In genomic region chr3:116006978-116007940, GRCm38 (mm10) we compare ENCODE assay signal across 8 mouse cellular contexts. TPM values are rescaled to one million over a fixed set of nuclear protein-coding genes. Genes with fewer than 3 reads are reported as not detected.
DNase-seq lines count a peak whose midpoint lies in the region; ATAC-seq and TF ChIP-seq lines count a peak whose summit lies in the region.

Slc30a7 (minus strand) TSS chr3:116007406.
Extl2 (plus strand) TSS chr3:116007462.

- peak within 1 kb of the TSS; percentile 63 for H3K9ac ChIP-seq in limb, embryonic 11.5 days (ENCODE audit: low read length)
- peak within 1 kb of the TSS; percentile 88 for H3K9ac ChIP-seq in midbrain, embryonic 13.5 days (replicated peaks)

- H3K27me3 ChIP-seq in embryonic facial prominence, embryonic 10.5 days (replicated peaks; ENCODE audit: low read depth, poor library complexity, severe bottlenecking): no peaks in the 10 kb centered on the region
- no peaks in the 10 kb centered on the region for H3K27me3 ChIP-seq in limb, embryonic 11.5 days (ENCODE audit: control insufficient read depth, insufficient read depth, low read length)
- no peaks in the 10 kb centered on the region for H3K27me3 ChIP-seq in midbrain, embryonic 13.5 days
- no peaks in the 10 kb centered on the region for H3K27me3 ChIP-seq in small intestine, adult 2 months (ENCODE audit: control insufficient read depth, insufficient read depth, low read length)

- H3K4me2 ChIP-seq in limb, embryonic 11.5 days (ENCODE audit: low read depth, severe bottlenecking): peak within 1 kb of the TSS; percentile 96
- H3K4me2 ChIP-seq in midbrain, embryonic 13.5 days (replicated peaks): peak within 1 kb of the TSS; percentile 80

- H3K27ac ChIP-seq in embryonic facial prominence, embryonic 10.5 days (replicated peaks): peak within 1 kb of the TSS; percentile 89
- peak within 1 kb of the TSS; percentile 61 for H3K27ac ChIP-seq in limb, embryonic 11.5 days (replicated peaks; ENCODE audit: low read depth, low read length)
- H3K27ac ChIP-seq in midbrain, embryonic 13.5 days: peak within 1 kb of the TSS; percentile 88
- H3K27ac ChIP-seq in small intestine, adult 2 months (ENCODE audit: insufficient read depth, low read depth, low read length): peak within 1 kb of the TSS; percentile 75

- peak; percentile 66 for ATAC-seq in granulocyte monocyte progenitor cell, adult 5-6 weeks (replicated peaks; ENCODE audit: poor library complexity, severe bottlenecking)
- peak; percentile 90 for ATAC-seq in limb, embryonic 11.5 days (ENCODE audit: insufficient number of reproducible peaks, low FRiP score, low TSS enrichment, low read depth)
- peak; percentile 94 for ATAC-seq in midbrain, embryonic 13.5 days

- under 1% methylated on average over 67 of the region's 67 CpGs for WGBS in embryonic facial prominence, embryonic 10.5 days
- WGBS in limb, embryonic 11.5 days: under 1% methylated on average over 67 of the region's 67 CpGs
- under 1% methylated on average over 67 of the region's 67 CpGs for WGBS in midbrain, embryonic 13.5 days
- under 1% methylated on average over 67 of the region's 67 CpGs for WGBS in small intestine, adult 2 months

- H3K36me3 ChIP-seq in embryonic facial prominence, embryonic 10.5 days (replicated peaks): peaks cover 29% of the 10 kb centered on the region
- peaks cover 3% of the 10 kb centered on the region; the same call in 1 of the 2 replicates for H3K36me3 ChIP-seq in limb, embryonic 11.5 days (ENCODE audit: control insufficient read depth, insufficient read depth, low read length)
- H3K36me3 ChIP-seq in midbrain, embryonic 13.5 days: peaks cover 15% of the 10 kb centered on the region; the same call in 1 of the 2 replicates
- peaks cover 6% of the 10 kb centered on the region; the same call in 1 of the 2 replicates for H3K36me3 ChIP-seq in small intestine, adult 2 months (ENCODE audit: control insufficient read depth, insufficient read depth, low read length)

- H3K9me3 ChIP-seq in embryonic facial prominence, embryonic 10.5 days: no peaks in the 10 kb centered on the region
- H3K9me3 ChIP-seq in limb, embryonic 11.5 days (ENCODE audit: control insufficient read depth, low read length): no peaks in the 10 kb centered on the region
- no peaks in the 10 kb centered on the region for H3K9me3 ChIP-seq in midbrain, embryonic 13.5 days

- peak within 1 kb of the TSS; percentile 91 for H3K4me3 ChIP-seq in embryonic facial prominence, embryonic 10.5 days
- peak within 1 kb of the TSS; percentile 67 for H3K4me3 ChIP-seq in limb, embryonic 11.5 days (ENCODE audit: low read depth, low read length)
- peak within 1 kb of the TSS; percentile 80 for H3K4me3 ChIP-seq in midbrain, embryonic 13.5 days (replicated peaks)
- H3K4me3 ChIP-seq in small intestine, adult 2 months (ENCODE audit: low read depth, low read length): peak within 1 kb of the TSS; percentile 72

- peak; percentile 68 for TF ChIP-seq POLR2A in small intestine, adult 2 months (IDR thresholded peaks at IDR 0.05; ENCODE audit: low read depth, low read length)

- peak; percentile 92 for DNase-seq in 3134 (ENCODE audit: extremely low read depth, insufficient read length, low spot score)
- DNase-seq in adrenal gland, postnatal 14 days: peak; percentile 94
- peak; percentile 95 for DNase-seq in embryonic facial prominence, embryonic 10.5 days (ENCODE audit: low spot score)
- DNase-seq in kidney, adult 11 months: peak; percentile 76
- peak; percentile 85 for DNase-seq in limb, embryonic 11.5 days (ENCODE audit: low spot score)

- no peak for TF ChIP-seq CTCF in small intestine, adult 2 months (IDR thresholded peaks at IDR 0.05; ENCODE audit: extremely low read depth, insufficient read length, insufficient replicate concordance, low read depth, low read length)

- peaks cover 29% of the 10 kb centered on the region for H3K4me1 ChIP-seq in embryonic facial prominence, embryonic 10.5 days
- no peaks in the 10 kb centered on the region; the same call in 1 of the 2 replicates for H3K4me1 ChIP-seq in limb, embryonic 11.5 days (ENCODE audit: control insufficient read depth, insufficient read depth, low read length)
- H3K4me1 ChIP-seq in midbrain, embryonic 13.5 days (replicated peaks): peaks cover 40% of the 10 kb centered on the region
- peaks cover 2% of the 10 kb centered on the region; the same call in 1 of the 2 replicates for H3K4me1 ChIP-seq in small intestine, adult 2 months (ENCODE audit: control insufficient read depth, insufficient read depth, insufficient read length, low read length)

RNA-seq across cellular contexts. Expression of gene Slc30a7, which starts in this region (rescaled TPM):
- total RNA-seq in adrenal gland, postnatal 14 days (2021): 30.7 and 41.3 TPM in 2 replicates
- 24.6 and 28.8 TPM in 2 replicates for polyA plus RNA-seq in embryonic facial prominence, embryonic 10.5 days (2016; fragmentation: Nextera tagmentation; extraction: Ambion mirVana)
- total RNA-seq in granulocyte monocyte progenitor cell, adult 5-6 weeks (2014; fragmentation: Nextera tagmentation): 28.4 and 29.7 TPM in 2 replicates
- 15.9 and 77.0 TPM in 2 replicates for total RNA-seq in granulocyte monocyte progenitor cell, adult 5-6 weeks (2017)
- 31.6 and 35.5 TPM in 2 replicates for polyA plus RNA-seq in limb, embryonic 11.5 days (2014; fragmentation: Nextera tagmentation; extraction: Ambion mirVana)
- 17.0 and 17.6 TPM in 2 replicates for polyA plus RNA-seq in midbrain, embryonic 13.5 days (2015; fragmentation: Nextera tagmentation; extraction: Ambion mirVana)
- 3.9 and 7.8 TPM in 2 replicates for polyA plus RNA-seq in small intestine, adult 2 months (2012; rRNA removed)

RNA-seq across cellular contexts. Expression of gene Extl2, which starts in this region (rescaled TPM):
- total RNA-seq in adrenal gland, postnatal 14 days (2021): 17.8 and 20.9 TPM in 2 replicates
- 17.4 and 17.9 TPM in 2 replicates for polyA plus RNA-seq in embryonic facial prominence, embryonic 10.5 days (2016; fragmentation: Nextera tagmentation; extraction: Ambion mirVana)
- 4.8 and 10.8 TPM in 2 replicates for total RNA-seq in granulocyte monocyte progenitor cell, adult 5-6 weeks (2014; fragmentation: Nextera tagmentation)
- total RNA-seq in granulocyte monocyte progenitor cell, adult 5-6 weeks (2017): 14.2 and 16.8 TPM in 2 replicates
- polyA plus RNA-seq in limb, embryonic 11.5 days (2014; fragmentation: Nextera tagmentation; extraction: Ambion mirVana): 18.1 and 18.3 TPM in 2 replicates
- 22.8 and 23.9 TPM in 2 replicates for polyA plus RNA-seq in midbrain, embryonic 13.5 days (2015; fragmentation: Nextera tagmentation; extraction: Ambion mirVana)
- polyA plus RNA-seq in small intestine, adult 2 months (2012; rRNA removed): 1.5 and 2.5 TPM in 2 replicates

Comparison
In these comparisons a context has a peak if more than half of its experiments do, and no peak if none do; other contexts are left out.
1. Peak in every context shown above with its lines: DNase-seq, ATAC-seq, H3K4me3 ChIP-seq and H3K27ac ChIP-seq.